Mouse (Mus musculus): ENCODE data around the gene Erich4.

The Erich4 gene

DNA sequence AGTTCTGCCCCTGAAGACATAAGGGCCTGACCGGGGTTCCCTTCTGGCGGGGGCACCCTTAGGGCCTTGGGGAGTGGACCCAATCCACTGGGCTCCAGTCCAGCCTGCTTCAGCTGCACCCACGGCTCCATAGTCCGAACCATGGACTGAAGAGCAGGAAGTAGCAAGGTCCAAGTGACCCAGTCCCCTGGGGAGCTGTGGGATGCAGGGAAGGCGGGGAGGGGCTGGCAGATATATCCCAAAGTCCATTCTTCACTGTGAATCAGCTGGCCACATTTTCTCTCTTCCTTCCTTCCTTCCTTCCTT lies at the start of gene Erich4:
TSS of gene Erich4 (minus strand) at position 187 of the 306 bp plus-strand sequence.
- DNase-seq (ENCODE audit: low read depth, low spot score) = no peak

DNA sequence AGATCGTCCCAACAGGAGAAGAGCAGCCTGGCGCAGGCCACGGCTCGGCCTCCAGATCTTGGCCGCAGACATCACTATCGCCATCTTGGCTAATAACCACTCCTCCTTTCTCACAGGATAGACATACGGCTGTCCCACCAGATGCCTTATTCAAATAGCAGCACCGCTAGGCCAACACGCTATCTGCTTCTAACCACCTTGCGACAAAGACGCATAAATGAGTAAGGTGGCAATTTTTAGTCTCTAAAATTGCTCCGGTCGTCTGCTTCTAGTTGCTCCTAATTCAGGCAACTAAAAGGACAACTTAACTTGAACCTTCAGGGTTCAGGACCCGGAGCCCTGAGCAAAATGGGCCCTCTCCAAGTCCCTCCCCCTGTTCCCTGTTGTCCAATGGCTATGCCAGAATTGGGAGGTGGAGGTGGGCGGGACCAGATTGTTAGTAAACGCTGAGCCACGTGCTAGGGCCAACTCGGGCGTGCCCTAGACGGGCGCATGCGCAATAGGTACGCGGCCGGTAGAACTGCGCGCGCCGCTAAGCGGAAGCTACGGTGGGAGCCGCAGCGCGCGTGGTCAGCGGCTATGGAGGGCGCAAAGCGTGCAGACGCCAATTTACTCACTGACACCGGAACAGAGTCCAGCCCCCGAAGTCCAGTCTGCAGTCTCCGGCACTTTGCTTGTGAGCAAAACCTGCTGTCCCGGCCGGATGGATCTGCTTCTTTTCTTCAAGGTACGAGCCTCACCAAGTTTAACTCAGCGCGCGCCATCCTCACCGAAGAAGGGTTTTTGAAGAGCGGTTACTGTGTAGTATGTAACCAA lies 43.2 kb upstream of the Erich4 start, which contains the start of the genes Bckdha and Exosc5:
TSS of gene Bckdha (minus strand) at position 325 of the 816 bp plus-strand sequence.
TSS of gene Exosc5 (plus strand) at position 508 of the 816 bp plus-strand sequence.
- peak; percentile 99 for DNase-seq (ENCODE audit: low read depth, low spot score)

DNA sequence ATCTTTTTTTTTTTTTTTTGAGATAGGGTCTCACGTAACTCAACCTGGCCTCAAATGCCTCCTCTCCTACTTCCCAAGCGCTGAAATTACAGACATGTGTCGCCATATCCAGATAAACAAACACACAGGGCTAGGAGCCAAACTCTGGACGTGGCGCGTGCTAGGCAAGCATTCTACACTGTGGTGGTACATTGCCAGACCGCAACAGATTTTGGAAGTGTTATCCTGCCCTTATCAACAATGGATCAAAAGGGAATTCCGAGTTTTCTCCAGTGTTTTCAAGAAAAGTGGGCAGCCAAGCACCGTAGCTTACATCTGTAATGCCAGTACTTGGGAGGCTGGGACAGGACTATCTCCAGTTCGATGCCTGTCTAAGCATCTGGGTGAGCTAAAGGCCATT lies 42.1 kb upstream of the Erich4 start:
- DNase-seq (ENCODE audit: low read depth, low spot score) = no peak

DNA sequence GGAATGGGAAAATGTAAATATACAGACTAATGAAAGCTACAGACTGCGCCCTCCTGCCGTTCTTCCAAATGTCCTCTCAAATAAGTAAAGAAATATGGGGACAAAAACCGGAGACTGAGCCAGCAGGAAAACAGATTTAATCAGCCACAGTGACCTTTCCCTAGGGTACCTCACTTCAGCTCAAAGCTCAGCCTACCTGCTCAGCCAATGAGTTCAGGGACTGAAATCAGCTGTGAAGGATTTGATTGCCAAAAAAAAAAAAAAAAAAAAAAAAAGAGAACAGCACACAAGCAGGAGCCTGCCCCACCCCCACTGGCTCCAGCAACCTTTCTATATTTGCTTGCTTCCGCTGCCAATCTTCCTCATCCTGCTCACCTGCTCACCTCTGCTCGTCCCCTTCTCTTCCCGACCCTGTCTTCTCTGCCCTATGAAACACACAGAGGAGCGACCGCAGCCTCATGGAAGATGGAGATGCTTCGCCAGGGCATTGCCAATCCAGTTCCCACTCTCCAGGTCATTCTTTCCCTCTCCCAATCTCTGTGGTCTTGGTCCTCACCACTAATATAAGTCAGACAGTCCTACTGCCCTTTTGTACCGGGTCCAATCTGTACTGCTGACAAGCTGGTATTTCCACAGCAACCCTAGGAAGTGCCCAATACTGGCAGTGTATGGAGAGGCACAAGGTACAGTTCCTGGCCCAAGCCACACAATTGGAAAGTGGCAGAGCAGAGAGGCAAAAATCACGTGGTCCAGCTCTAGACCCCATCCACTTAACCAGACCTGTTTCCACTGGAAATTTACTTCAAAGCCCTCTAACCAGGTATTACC lies 40.1 kb upstream of the Erich4 start:
- no peak for DNase-seq (ENCODE audit: low read depth, low spot score)

DNA sequence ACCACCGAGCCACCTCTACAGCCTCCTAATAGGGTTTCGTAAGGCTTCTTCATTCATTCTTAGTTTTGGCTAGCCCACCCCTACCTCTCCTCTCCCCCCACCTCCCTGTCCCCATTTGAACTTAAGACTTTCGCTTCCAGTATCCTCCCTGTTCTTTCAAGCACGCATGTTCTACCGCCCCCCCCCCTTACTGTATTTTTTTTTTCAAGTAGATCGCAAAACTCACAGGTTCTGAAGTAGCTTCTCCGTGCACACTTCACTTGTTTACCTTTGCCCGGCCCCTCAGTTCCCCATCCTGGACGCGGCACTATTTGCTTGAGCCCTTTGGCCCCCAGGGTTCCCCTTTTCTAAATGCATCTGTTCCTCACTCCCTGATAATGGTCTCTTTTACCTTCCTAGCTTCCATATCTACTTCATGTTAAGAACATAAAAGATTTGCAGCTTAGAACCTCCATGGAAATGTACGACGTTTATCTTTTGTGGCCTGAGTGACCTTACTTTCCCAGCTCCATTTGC lies 36.6 kb upstream of the Erich4 start:
- no peak for DNase-seq (ENCODE audit: low read depth, low spot score)

DNA sequence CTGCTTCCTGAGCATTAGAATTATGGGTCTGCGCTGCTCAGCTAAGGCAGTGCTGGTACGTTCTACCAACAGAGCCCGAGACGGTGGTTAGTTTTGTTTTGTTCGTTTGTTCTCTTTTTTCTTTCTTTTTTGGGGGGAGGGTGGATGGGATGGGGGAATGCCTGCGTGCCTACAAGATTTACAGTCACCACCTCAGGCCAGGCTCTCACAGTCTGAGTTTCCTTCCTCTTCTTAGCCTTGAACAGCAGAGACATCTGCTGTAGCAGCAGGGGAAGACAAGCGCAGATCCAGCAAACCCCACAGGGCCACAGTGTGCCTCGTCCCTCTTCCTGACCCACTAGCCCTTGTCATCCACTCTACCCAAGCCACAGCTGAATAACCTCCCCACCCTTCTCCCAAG lies 35.6 kb upstream of the Erich4 start:
- no peak for DNase-seq (ENCODE audit: low read depth, low spot score)

DNA sequence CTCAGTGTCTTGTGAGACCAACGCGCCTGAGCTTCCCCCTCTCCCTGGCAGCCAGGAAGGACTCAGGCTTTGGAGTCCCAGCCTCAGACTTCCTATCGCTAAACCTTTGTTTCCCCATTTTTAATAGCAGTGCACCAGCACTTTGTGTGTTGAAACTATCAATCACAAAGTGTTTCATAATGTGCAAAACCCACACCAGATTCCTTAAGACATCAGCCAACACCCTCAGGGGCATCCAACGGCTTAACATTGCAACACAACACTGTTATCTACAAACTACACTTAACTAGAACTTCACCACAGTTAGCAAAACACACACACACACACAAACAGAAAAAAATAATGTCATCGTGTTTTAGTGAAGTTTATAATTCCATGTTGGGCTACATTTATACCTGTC lies 34.1 kb upstream of the Erich4 start:
- no peak for DNase-seq (ENCODE audit: low read depth, low spot score)

DNA sequence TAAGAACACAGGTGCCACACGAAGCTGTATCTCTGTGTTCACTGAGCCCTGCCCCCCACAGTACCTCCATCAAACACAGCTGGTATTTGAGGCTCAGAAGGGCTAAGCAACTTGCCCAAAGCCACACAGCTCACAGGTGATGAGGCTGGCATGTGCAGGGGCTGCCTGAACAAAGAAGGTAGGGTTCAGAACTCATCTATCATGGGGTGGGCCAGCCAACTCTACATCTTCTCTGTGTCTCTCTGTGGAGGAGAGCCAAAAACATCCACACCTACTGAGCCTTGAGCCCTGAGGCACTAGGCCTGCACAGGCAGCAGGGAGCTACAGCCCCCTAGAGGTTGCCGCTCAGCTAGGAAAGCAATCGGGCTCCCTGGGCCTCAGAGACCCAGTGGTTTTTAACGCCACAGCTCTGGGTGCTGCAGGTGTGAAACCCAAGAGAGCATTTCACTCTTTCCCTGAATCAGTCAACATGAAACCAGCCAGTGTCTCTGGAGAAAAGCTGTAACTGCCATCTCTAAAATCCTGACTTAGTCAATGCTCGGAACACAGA lies 32.0 kb upstream of the Erich4 start:
- DNase-seq (ENCODE audit: low read depth, low spot score) = no peak

DNA sequence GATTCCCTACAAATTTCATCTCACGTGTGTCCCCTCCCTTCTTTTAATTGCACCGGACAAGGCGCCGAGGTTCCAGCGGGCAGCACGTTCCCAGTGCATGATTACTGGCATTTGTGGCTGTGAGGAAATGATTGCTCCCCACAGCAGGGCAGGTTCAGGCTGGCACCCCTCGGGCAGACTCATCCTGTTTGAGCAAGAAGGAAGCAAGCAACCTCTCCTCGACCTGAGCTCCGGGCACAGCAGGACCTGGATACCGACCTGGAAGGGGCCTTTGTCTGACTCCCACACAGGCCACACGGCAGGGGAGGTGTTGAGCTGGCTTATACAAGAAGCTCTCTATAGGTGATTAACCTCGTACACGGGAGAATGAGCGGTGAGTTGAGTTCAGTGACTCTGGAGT lies 29.4 kb upstream of the Erich4 start:
- no peak for DNase-seq (ENCODE audit: low read depth, low spot score)

DNA sequence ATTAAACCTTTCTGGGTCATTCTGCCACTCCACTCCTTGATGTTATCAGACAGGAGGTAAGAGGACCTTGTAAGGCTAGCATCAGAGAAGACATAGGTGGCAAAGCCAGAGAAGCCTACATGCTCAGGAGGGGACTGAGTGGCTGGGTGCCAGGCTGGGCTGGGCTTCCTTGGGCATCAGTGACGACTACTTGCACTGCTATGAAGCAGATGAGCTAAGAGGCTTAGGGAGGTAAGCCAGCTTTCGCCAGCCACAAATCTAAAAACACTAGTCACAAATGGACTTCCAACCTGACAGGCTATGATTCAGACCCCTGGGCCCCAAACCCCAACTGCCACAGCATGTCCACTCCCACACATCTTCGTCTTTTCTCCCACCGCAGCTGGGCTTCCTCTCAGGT lies 28.9 kb upstream of the Erich4 start:
- no peak for DNase-seq (ENCODE audit: low read depth, low spot score)

DNA sequence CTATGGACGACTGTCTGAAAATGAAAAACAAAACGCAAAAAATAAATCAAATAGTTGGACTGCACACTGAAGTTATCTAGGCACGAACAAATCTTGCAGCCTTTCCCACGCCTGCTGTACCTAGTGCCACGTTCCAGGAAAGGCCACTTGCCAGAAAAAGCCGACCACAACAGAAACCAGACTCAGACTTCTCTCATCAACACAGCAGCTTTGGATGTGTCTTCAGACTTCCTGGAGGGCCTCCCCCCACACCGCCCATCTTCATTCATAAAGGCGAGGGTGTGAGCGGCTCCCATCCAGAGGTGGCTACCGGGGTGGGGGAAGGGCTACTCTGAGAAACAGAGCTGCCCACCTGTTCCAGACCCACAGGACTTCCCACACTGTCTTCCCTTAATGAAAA lies 28.4 kb upstream of the Erich4 start:
- no peak for DNase-seq (ENCODE audit: low read depth, low spot score)

DNA sequence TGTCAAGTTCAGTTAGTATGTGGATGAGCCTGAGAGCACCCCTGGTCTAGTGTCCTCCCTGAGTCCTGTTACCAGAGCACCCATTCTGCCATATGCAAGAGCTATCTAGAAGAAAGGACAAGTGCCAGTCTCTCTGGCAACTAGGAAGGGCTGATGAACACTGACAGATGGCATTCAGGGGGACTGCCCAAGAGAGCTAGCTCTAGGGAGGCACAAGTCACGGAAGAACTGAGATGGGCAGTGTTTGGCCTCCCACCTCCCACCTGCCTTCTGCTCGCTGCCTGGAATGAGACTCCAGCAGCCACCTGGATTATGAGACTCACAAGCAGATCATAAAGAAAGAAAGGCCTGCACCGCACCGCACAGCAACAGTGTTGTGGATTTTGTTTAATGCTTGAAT lies 24.1 kb upstream of the Erich4 start:
- DNase-seq (ENCODE audit: low read depth, low spot score) = no peak

DNA sequence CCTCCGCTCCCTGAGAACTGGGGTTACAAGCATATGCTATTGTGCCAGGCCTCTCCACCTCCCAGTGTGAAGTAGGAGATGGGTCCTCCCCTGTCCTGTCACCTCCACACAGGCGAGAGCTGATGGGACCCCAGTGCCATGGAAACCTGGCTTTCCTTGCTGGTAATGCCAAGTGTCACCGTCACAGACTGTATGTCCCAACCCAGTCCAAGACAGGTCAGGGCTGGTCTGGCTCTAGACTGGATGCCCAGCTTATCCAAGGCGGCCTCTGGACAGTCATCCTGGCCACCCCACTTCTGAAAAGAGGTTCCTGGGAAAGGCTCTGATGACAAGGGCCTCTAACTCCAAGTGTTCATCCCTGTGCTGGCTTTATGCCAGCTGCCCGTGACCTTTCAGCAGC lies 21.4 kb upstream of the Erich4 start:
- no peak for DNase-seq (ENCODE audit: low read depth, low spot score)

DNA sequence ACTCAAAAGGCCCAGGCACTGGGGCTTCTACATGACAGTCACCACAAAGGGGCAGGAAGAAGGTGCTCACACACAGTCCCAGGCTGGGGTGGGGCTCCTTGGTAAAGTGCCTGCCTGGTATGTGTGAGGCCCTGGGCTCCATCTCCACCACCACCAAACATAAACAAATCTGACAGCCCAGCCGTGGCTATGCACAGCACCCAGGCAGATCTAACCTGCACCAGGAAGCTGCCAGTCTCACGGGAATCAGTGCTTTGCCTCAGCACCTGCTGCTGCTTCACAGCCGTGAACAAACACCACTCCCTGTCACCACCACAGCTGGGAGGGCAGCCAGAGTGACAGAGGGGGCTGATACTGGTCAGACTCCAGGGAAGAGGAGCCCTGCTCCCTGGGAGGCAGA lies 20.7 kb upstream of the Erich4 start:
- no peak for DNase-seq (ENCODE audit: low read depth, low spot score)

DNA sequence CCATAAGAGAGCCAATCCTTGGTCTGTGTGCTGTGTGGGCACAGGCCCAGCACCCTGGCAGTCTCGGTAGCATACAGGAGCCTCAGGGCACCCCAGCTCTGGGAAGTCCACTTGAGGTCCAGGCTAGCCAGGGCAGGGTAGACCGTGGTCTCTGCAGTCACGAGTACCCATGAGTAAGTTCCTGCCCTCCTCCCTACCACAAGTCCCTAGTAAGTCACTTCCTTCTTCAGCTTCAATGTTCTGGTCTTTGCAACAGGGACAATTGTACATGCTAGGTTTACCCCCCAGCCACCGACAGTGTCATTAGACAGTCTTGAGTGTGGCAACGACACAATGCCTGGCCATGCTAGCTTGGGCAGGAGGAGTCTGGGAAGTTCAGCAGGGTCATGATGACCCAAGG lies 17.0 kb upstream of the Erich4 start:
- DNase-seq (ENCODE audit: low read depth, low spot score) = no peak

DNA sequence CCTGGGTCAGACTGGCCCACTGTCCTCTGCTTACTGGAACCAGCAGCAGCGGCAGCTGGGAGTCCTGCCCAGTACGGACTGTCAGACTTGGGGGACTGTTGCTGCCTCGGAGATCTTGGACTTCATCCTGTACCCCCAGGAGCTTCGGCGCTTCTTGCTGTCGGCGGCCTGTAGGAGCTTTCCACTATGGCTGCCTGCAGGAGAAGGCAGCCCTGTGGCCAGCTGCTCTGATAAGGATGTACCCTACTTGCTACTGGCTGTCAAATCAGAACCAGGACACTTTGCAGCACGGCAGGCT lies 12.6 kb upstream of the Erich4 start:
- no peak for DNase-seq (ENCODE audit: low read depth, low spot score)

DNA sequence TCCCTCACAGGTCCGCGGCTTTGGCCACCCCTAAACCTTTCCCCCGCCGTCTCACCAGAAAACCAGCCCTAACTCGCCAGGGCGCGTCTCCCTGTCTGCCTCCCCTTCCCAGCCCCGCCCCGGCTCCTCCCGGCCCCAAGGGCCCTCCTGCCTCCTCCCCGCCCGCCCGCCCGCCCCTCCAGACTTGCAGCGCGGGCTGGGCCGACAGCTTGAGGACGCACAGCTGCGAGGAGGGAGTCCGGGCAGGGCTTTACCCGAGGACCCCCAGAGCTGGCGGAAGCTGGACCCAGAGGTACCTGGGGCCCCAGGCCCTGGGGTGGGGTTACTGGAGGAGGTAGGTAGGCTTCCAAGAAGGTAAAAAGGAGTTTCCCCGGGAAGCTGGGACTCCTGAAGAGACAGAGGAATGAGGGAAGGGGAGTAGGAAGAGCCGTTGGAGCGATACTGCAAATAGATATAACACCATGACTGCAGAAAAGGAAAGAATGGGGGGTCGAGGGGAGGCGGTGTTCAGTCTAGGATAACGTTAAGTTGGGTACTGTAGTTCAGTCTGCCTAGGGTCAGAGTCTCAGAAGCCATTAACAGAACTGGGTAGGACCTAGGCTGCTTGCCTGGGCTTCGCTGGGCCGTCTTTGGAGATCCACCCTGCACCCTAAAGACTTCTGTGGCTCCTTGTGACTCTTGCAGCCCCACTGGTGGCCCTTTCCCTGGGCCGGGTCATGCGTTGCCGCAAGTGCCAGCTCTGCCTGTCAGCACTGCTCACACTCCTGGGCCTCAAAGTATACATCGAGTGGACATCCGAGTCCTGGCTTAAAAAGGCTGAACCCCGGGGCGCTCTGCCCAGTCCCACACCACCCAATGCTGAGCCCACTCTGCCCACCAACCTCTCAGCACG lies 12.0 kb upstream of the Erich4 start:
- DNase-seq (ENCODE audit: low read depth, low spot score) = no peak

DNA sequence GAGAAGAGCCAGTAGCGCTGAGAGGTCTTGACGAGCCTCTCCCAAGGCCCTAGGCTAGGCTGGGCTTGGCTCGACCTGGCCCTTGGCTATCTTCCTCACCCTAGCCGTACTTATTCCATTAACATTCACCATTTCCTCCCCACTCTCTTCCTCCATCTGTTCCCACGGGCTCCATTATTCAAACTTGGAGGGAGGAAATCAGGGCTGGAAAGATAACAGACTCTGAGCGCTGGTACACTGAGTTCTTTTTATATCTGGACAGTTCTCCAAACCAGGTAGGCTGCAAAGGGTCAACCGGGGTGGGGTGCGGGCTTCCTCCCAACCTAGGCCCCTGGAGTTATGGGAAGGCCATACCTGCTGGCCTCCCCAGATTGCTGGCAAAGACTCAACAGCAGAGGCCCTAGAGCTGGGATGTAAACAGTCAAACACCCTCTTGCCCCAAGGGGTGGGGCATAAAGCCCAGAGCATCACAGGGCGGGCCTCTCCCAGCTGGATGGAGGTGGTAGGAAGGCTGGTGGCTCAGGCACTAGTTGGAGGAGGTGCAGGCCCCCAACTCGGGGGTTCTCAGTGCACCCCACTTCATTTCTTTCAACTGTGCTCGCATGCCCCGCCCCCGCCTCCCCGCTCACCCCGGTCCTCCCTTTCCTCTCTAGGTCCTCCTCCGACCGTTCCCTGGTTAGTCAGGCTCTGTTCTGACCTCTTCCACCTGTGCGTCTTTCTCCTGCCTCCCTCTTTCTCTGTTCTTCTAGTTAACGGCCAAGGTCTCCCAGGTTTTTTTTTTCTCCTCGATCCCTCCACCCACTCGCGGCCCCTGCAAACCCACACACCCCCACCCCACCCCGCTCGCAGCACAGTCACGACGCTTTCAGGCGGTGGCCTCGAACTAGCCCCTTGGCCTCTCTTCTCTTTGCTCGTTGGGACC lies 11.1 kb upstream of the Erich4 start, which contains the start of gene B3gnt8:
TSS of gene B3gnt8 (plus strand) at position 146 of the 922 bp plus-strand sequence.
- no peak for DNase-seq (ENCODE audit: low read depth, low spot score)

DNA sequence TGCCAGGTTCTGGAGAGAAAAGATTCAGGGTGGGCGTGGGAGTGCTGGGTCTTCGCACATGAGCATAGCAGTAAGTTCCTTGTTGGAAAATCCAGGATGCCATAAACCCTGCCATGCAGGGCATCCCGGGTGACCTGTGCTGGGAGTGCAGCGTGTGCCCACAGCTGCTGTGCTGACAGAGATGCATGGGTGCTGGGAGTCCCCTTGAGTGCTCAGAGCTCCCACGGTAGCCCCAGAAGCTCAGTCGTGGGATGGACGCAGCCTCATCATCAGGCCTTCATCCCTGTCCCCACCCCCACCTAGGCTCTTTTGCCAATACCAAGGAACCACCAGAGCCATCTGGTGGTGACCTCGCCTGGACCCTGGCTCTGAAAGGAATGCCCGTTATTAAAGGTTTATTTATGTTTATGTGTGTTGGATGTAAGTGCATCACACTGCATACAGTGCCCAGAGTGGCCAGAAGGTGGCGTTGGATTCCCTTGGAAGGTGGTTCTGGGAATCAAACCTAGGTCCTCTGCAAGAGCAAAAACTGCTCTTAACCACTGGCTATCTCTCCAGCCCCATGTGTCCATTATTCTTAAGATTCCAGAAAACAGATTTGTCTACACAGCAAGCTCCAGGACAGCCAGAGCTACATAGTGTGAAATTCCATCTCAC lies 10.0 kb upstream of the Erich4 start:
- DNase-seq (ENCODE audit: low read depth, low spot score) = no peak

DNA sequence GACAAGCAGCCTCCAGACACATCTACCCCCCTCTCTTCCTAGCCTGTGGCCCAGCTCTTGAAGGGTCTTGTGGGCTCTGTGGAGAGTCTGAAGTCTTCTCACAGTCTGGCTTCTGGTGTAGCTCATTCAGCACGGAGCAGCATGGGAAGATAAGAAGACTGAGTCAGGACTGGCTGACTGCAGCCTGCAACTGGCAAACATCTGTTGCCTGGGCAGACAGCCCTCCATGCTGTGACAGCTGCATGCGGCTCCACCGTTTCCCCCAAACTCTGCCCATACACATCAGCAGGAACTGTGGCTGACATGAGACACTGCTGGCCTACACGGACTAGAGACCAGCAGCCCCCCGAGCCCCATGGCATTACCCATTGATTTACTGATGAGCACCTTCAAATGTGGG lies 9.2 kb upstream of the Erich4 start:
- DNase-seq (ENCODE audit: low read depth, low spot score) = no peak
